Mouse (Mus musculus) liver, embryonic 14.5 days (tissue): ENCODE measurements around the gene Atp8a2. TPM values are rescaled to one million over a fixed set of nuclear protein-coding genes. Genes with fewer than 3 reads are reported as not detected.

ENCODE experiments used
- ATAC-seq: fragments of 200-750 bp; cut with Nextera tagmentation; 2 replicates; pipeline ENCODE4 v1.8.0; 2017; ENCODE audit warnings: moderate number of reproducible peaks, mild to moderate bottlenecking, moderate library complexity; ENCODE audit not compliant: insufficient read depth
- DNase-seq, 3 experiments: peaks; one replicate each; pipeline ENCODE4 v3.0.0-alpha.2; 2012 to 2013; ENCODE audit warnings: low read depth in 3 of 3, low spot score in 3 of 3
- H3K27ac ChIP-seq: fragments of 300-500 bp; sonication (generic); 2 replicates; pipeline ENCODE4 v1.5.1; 2014; ENCODE audit warnings: moderate library complexity, mild to moderate bottlenecking, control low read depth, inconsistent platforms
- H3K27me3 ChIP-seq: fragments of 300-500 bp; sonication (generic); 2 replicates; pipeline ENCODE4 v1.6.1; 2014; ENCODE audit warnings: mild to moderate bottlenecking, low read length, moderate library complexity; ENCODE audit not compliant: control insufficient read depth, insufficient read depth
- H3K36me3 ChIP-seq: fragments of 300-500 bp; sonication (generic); replicated peaks from 2 replicates; pipeline ENCODE4 v1.6.1; 2014; ENCODE audit warnings: low read depth; ENCODE audit not compliant: control insufficient read depth, insufficient read depth
- H3K4me1 ChIP-seq, 2 experiments: fragments of 200-500 bp in 1 of 2; fragments of 300-500 bp in 1 of 2; sonication (generic) in 1 of 2; replicated peaks; 2 replicates each; pipeline ENCODE4 v1.6.1; 2012 to 2014; ENCODE audit warnings: antibody characterized with exemption in 1 of 2, inconsistent platforms in 1 of 2, low read length in 1 of 2; ENCODE audit not compliant: control insufficient read depth in 2 of 2, insufficient read depth in 2 of 2
- H3K4me2 ChIP-seq: fragments of 300-500 bp; sonication (generic); 2 replicates; pipeline ENCODE4 v1.6.1; 2014; ENCODE audit warnings: low read depth, mild to moderate bottlenecking, control low read depth, moderate library complexity
- H3K4me3 ChIP-seq, 2 experiments: fragments of 200-500 bp in 1 of 2; fragments of 300-500 bp in 1 of 2; sonication (generic) in 1 of 2; 2 replicates each; pipeline ENCODE4 v1.5.1; 2012 to 2014; ENCODE audit warnings: low read depth in 2 of 2, low read length in 2 of 2, mild to moderate bottlenecking in 2 of 2, control low read depth in 1 of 2, inconsistent platforms in 1 of 2, moderate library complexity in 1 of 2; ENCODE audit not compliant: insufficient read depth in 1 of 2
- H3K9ac ChIP-seq: fragments of 300-500 bp; sonication (generic); replicated peaks from 2 replicates; pipeline ENCODE4 v1.6.1; 2014; ENCODE audit warnings: mild to moderate bottlenecking, control low read depth, moderate library complexity
- H3K9me3 ChIP-seq: fragments of 300-500 bp; sonication (generic); 2 replicates; pipeline ENCODE4 v1.6.1; 2016; ENCODE audit warnings: low read length, mixed read lengths; ENCODE audit not compliant: control insufficient read depth
- CTCF ChIP-seq: IDR thresholded peaks from 2 replicates; pipeline ENCODE4 v1.5.1; 2016; ENCODE audit warnings: antibody characterized with exemption, low read depth, control low read depth
- EP300 ChIP-seq: IDR thresholded peaks from 2 replicates; pipeline ENCODE4 v1.6.1; 2016; ENCODE audit warnings: antibody characterized with exemption, low read depth
- WGBS: fragments of 180-500 bp; shearing (Covaris S2); extraction: QIAGEN DNeasy Blood & Tissue Kit; methylation state at CpG from one replicate; pipeline ENCODE4 v1.1.7; 2014; ENCODE audit not compliant: insufficient replicate concordance; 5-methylcytosine and 5-hydroxymethylcytosine counted together
- polyA plus RNA-seq, 2 experiments: library from polyadenylated mRNA; depleted of rRNA in 1 of 2; stranded (reverse) in 1 of 2; unstranded in 1 of 2; fragments of >200 nt; fragmentation: Nextera tagmentation in 1 of 2; extraction: Ambion mirVana in 1 of 2; gene quantifications; 2 replicates each; pipeline versions ENCODE4 v1.2.1 to v1.2.3; 2012 to 2014

The Atp8a2 gene
- polyA plus RNA-seq, 2 experiments = 0.51 to 1.8 TPM

DNA sequence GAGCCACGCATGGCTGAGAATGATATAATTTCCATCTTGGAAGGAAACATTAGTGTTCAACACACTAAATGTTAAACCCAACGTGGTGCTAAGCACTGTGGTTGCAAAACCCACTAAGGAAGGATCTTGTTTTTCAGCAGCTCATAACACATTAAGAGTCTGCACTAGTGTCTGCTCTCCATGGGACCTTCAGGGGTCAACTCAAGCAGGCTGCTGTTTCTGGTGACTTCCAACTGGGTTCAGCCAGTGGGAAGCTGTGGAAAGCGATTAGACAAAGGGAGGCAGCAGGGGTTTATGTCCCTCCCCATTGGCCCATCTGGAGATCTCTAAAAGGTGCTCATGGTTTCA, 467.0 kb downstream of the Atp8a2 start:
- DNase-seq (no peak), ATAC-seq (no peak)
- Histone ChIP-seq H3K4me1 (no peaks in the 10 kb centered on the region), H3K27me3 (no peaks in the 10 kb centered on the region), H3K27ac (no peak overlapping the region), H3K36me3 (no peaks in the 10 kb centered on the region), H3K4me3 (no peak overlapping the region), H3K4me2 (no peak overlapping the region), H3K9ac (no peak overlapping the region), H3K9me3 (no peaks in the 10 kb centered on the region)
- TF ChIP-seq EP300 (no peak), CTCF (no peak)
- 48% methylated on average over 3 of the region's 3 CpGs for WGBS

DNA sequence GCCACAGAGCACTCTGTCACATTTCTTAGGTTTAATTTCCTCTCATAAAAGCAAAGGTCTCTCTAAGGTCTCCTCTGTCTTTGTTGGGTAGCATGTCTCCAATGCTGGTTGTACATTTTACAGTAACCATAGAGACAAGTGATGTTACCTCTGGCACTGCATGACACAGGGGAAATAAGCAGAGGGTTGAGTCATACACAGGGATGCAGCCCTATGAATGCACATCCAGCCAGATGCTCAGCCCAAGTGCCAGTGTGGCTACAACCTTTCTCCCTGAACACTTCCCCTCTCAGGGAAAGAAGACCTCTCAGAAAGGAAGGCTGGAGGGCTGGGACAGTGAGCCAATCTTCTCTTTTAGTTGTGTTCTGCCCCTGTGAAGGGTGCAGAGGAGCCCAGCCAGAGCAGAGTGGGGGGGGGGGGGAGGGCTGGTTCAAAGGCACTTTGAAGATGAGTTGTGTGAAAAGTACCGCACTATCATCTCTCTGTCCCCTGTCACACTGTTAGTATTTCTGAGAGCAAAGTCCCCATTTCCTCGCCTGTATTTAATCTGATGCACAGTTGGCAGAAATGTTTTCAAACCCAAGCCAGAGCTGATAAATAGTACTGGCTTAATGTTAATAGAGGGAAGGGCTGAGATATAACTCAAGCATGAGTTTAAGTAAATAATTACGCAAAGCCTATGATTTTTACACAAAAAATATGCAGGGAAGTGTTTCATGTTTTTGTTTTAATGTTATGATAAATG, 467.5 kb downstream of the Atp8a2 start:
- WGBS = 40% methylated on average over 3 of the region's 3 CpGs
- H3K9me3 ChIP-seq = no peaks in the 10 kb centered on the region
- H3K27me3 ChIP-seq = no peaks in the 10 kb centered on the region
- no peak overlapping the region for H3K4me2 ChIP-seq
- no peak overlapping the region for H3K4me3 ChIP-seq
- H3K4me1 ChIP-seq = no peaks in the 10 kb centered on the region
- ATAC-seq = no peak
- H3K9ac ChIP-seq = no peak overlapping the region
- H3K36me3 ChIP-seq = no peaks in the 10 kb centered on the region
- no peak for DNase-seq
- no peak for TF ChIP-seq EP300
- no peak for TF ChIP-seq CTCF
- H3K27ac ChIP-seq = no peak overlapping the region

DNA sequence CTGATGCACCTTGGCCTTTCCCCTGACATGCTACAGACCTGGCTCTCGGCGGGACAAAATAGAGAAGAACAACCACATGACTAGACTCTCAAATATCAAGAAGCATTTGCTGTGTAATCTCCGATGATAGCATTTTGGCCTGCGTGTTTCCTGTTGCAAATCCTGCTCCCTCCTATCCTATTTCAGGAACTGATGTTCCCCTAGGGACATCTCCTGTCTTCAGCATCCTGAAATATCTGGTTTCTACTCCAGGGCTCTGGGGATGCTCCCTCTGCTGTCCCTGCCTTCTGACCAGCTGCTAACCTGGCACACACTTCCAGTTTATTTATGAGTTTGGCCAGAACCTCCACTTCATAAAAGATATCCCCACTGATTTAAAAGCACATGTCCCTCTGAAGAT, 470.0 kb downstream of the Atp8a2 start:
- no peak overlapping the region for H3K9ac ChIP-seq
- 62% methylated on average over 4 of the region's 4 CpGs for WGBS
- DNase-seq = no peak
- H3K27me3 ChIP-seq = no peaks in the 10 kb centered on the region
- H3K4me2 ChIP-seq = no peak overlapping the region
- H3K27ac ChIP-seq = no peak overlapping the region
- H3K4me3 ChIP-seq = no peak overlapping the region
- no peak for ATAC-seq
- no peaks in the 10 kb centered on the region for H3K9me3 ChIP-seq
- no peaks in the 10 kb centered on the region for H3K4me1 ChIP-seq
- H3K36me3 ChIP-seq = no peaks in the 10 kb centered on the region
- no peak for TF ChIP-seq CTCF
- no peak for TF ChIP-seq EP300

DNA sequence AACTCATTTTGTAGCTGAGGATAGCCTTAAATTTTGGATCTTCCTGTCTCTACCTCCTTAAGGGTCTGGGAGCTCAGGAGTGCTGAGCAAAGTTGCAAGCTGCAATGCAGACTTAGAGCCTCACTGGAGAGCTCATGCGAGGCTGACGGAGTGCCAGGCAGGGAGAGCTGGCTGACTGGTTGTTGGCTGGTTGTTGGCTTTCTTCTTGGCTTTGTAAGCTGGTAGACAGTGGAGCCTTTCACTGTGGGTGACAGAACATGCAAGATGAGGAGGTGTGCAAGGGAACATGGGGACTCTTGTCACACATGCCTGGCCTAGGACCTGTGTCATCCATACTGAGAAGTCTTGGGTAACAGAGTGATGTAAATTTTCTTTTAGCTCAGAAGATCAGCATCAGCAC, 473.8 kb downstream of the Atp8a2 start:
- H3K27ac ChIP-seq = no peak overlapping the region
- H3K4me2 ChIP-seq = no peak overlapping the region
- no peak for ATAC-seq
- TF ChIP-seq CTCF (no peak), EP300 (no peak)
- H3K27me3 ChIP-seq = no peaks in the 10 kb centered on the region
- H3K9me3 ChIP-seq = no peaks in the 10 kb centered on the region
- 73% methylated on average over 2 of the region's 2 CpGs for WGBS
- H3K4me1 ChIP-seq = no peaks in the 10 kb centered on the region
- H3K9ac ChIP-seq = no peak overlapping the region
- no peak for DNase-seq
- H3K4me3 ChIP-seq = no peak overlapping the region
- no peaks in the 10 kb centered on the region for H3K36me3 ChIP-seq

DNA sequence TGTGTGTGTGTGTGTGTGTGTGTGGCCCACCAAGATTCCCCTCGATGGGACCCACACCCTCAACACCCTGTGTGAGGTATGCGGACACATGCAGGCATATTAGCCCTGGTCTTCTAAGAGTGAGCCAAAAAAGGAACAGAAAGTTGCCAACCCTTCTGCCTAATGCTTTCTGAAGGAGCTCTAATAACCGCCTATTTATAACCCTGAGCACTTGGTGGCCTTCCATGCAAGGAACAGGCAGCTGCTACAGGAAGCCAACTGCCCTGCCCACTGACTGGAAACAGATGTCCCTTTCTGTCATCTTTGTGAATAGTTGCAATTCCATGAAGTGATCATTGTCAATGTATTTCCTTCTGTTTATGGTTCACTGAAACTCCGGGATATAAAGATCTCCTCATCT, 475.0 kb downstream of the Atp8a2 start:
- ATAC-seq (no peak), DNase-seq (no peak)
- H3K27me3 ChIP-seq = no peaks in the 10 kb centered on the region
- no peak for TF ChIP-seq EP300
- no peak for TF ChIP-seq CTCF
- no peaks in the 10 kb centered on the region for H3K4me1 ChIP-seq
- no peaks in the 10 kb centered on the region for H3K9me3 ChIP-seq
- H3K27ac ChIP-seq = no peak overlapping the region
- H3K9ac ChIP-seq = no peak overlapping the region
- WGBS = 48% methylated on average over 4 of the region's 4 CpGs
- no peak overlapping the region for H3K4me2 ChIP-seq
- no peaks in the 10 kb centered on the region for H3K36me3 ChIP-seq
- no peak overlapping the region for H3K4me3 ChIP-seq
